Mouse (Mus musculus): ENCODE measurements around the gene Zbtb5.
"Not testable (repeated sequence)": the region's sequence is repeated elsewhere in the genome, so short reads cannot be mapped to it uniquely, and the experiment has no call there.

Zbtb5 gene

DNA sequence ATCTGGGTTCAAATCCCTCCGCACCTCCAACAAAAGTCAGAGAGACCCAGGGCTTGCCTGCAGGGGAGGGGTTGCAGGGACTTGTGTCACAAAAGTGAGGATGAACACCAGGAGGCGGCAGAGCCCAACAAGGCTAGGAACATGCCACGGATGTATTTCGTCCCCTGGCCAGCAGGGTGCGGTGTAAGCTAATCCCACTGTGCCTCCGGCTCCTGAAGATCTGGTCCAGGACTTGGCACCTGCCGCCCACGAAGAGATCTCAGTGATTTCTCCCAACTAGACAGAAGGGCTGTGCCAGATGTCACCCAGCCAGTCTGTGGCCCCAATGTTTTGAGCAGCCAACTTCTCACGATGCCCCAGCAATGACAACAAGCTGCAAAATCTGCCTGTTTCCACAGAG is 38.8 kb downstream of the Zbtb5 start:
- peak; percentile 65 to 74 for DNase-seq (ENCODE audit: low read depth in 1 of 2, low spot score in 2 of 2)

GRCm38 (mm10) chr4:44970612-44971110 is 41.6 kb downstream of the Zbtb5 start:
- no peak for DNase-seq (ENCODE audit: low read depth in 1 of 2, low spot score in 2 of 2)

DNA sequence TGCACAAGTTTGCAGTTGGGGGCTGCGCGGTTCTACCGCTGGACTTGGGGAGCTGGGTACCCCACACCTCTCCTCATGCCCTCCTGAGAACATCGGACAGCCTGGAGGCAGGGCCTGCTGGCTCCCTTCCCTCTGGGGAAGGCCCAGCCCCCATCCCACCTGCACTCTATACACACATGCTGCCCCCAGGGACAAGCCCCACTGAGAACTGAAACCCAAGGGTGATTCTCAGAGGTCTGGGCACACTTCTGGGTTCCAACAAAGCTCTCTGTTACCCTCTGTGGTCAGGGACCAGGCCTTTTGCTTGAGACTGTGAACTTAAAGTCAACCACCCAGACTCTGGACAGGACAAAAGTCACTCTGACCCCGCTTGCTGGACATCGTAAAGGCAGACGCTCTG is 42.2 kb downstream of the Zbtb5 start:
- no peak for DNase-seq (ENCODE audit: low read depth in 1 of 2, low spot score in 2 of 2)

DNA sequence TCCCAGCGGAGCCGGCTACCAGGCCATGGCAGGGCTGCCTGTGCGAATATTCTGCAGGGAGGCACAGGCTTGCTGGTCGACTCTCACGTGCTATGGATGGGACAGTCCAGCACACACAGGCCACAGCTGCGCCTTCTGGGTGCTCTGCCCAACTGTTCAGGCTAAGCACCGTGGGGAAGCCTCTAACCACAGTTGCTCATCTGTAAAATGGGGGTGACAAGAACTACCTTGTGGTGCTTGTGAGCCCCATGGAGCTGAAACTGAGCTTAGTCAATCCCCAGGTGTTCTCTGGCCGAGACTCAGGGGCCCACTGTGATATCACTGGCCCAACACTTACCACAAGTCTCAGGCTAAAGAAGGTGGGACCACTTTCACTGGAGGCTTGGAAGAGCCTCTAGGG is 44.8 kb downstream of the Zbtb5 start:
- DNase-seq (ENCODE audit: low read depth in 1 of 2, low spot score in 2 of 2) = no peak

GRCm38 (mm10) chr4:44965736-44966135 is 46.5 kb downstream of the Zbtb5 start:
- no peak for DNase-seq (ENCODE audit: low read depth in 1 of 2, low spot score in 2 of 2)

DNA sequence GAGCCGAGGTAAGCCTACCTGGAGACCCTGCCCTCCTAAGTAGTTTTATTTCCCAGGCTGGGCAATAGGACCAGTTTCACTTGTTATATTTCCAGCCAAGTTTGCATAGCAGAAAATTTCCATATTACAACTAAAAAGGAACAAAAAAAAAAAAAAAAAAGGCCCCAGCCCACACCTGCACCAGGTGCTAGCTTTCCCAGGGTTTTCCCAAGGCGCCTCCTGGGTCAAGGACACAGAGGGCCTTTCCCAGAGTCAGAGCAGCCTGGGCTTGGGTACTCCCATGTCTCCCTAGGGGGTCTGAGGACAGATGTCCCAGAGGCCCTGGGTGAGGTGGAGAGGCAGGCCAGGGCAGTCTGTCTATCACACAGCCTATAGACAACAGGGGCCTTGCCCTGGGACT is 47.0 kb downstream of the Zbtb5 start:
- DNase-seq (ENCODE audit: low read depth in 1 of 2, low spot score in 2 of 2) = no peak

- DNase-seq (ENCODE audit: low read depth in 1 of 2, low spot score in 2 of 2) = no peak
Measured at GRCm38 (mm10) chr4:44963156-44963555, 49.1 kb downstream of the Zbtb5 start.

- DNase-seq (ENCODE audit: low read depth in 1 of 2, low spot score in 2 of 2) = no peak
Measured at GRCm38 (mm10) chr4:44959220-44959619, 53.0 kb downstream of the Zbtb5 start.

DNA sequence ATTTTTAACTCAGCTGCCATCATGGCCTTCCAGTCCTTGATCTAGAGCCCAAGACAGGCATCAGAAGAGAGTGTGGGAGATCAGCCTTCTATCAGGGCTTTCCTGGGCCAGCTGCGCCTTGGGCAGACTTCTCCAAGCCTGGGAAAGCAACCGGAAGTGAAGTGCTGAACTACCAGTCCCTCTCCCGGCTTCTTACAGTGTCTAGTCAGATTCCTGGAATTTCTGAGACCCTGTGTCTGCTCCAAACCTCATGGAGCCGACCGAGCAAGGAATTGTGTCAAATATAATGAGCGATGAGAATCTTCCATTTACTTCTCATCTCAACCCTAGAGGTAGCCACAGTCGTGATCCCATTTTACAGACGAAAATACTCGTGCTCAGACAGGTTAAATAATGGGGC is 53.4 kb downstream of the Zbtb5 start:
- no peak for DNase-seq (ENCODE audit: low read depth in 1 of 2, low spot score in 2 of 2)

DNA sequence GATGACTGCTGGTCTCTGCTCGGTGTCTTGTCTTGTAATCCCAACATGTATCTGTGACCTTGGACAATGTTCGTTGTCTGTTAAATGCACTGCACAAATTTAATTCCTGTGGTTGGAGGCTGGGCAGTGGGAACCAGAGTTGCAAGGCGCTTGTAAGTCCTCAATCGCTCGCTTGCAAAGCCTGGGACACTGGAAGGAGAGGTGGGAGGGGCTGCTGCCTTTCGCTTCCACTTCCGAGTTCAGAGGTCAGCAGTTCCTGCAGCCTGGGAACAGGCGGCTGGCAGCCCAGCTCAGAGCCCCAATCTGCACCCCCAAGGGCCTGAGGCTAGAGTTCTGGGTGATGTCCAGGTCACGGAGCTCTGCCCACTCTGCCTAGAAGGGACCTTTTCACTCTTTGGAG is 59.2 kb downstream of the Zbtb5 start:
- no peak for DNase-seq (ENCODE audit: low read depth in 1 of 2, low spot score in 2 of 2)

- no peak for DNase-seq (ENCODE audit: low read depth in 1 of 2, low spot score in 2 of 2)
Measured at GRCm38 (mm10) chr4:44948314-44948713, 63.9 kb downstream of the Zbtb5 start.

DNA sequence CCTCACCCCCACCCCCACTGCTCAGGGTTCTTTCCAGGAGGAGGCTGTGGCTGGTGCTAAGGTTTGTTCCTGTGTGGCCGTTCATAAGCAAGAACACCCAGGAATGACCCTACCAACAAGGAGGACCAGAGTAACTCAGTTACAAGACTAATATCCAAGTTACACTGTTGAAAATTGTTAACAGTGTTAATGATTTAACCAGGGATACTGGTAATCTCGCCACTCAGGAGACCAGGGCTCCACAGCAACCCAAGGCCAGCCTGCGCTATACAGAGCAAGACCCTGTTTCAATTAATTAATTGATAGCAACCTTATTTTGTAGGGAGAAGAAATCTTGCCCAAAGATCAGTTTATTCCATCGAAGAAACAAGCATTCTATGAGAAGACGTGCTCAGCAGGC is 64.7 kb downstream of the Zbtb5 start:
- no peak for DNase-seq (ENCODE audit: low read depth in 1 of 2, low spot score in 2 of 2)

- not testable (repeated sequence) for DNase-seq (ENCODE audit: low read depth in 1 of 2, low spot score in 2 of 2)
Measured at GRCm38 (mm10) chr4:44946126-44946525, 66.1 kb downstream of the Zbtb5 start.

- no peak for DNase-seq (ENCODE audit: low read depth in 1 of 2, low spot score in 2 of 2)
Measured at GRCm38 (mm10) chr4:44944426-44945075, 67.7 kb downstream of the Zbtb5 start.

DNA sequence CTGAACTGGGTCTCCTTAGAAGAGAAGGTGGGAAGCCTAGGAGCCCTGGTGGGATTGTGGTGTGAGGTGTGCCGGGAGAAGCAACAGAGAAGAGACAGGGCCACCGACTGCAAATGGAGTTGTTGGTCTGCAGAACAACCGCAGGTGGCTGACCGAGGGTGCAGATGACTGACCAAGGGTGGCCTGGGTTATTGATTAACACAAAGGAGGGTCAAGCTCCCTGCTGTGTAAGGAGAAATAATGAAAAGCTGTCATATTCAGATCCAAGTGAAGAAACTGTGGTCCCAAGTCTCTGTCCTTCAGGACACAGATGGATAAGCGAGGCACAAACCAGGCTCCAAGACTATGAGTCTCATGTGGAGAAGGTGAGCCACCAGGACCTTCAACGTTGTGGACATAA is 68.7 kb downstream of the Zbtb5 start:
- DNase-seq (ENCODE audit: low read depth in 1 of 2, low spot score in 2 of 2) = no peak

- no peak for DNase-seq (ENCODE audit: low read depth in 1 of 2, low spot score in 2 of 2)
Measured at GRCm38 (mm10) chr4:44942237-44942636, 70.0 kb downstream of the Zbtb5 start.

Data from monocyte, adult 2 months (primary cell).